Mouse (Mus musculus): ENCODE measurements around the gene Nhej1.
A peak's percentile ranks its signal among the peaks of the same experiment; 100 is the strongest.

DNA sequence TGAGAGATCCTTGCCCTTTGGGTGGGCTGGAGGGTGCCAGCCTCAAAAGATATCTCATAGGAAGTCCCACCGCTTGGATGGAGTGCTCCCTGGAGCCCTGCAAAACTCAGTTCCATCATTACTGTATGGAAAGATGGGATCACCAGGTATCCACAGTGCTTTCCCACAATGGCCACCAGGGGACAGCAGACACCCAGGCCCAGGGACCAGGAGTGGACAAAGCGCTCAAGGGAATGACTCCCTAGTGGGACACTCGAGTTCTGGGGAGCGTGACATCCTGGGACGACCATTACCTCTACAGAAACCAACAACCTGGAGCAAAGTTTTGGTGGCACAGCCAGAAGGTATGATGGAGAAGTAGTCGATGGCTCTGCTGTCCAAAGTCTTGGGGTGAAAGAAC lies 198.3 kb downstream of the Nhej1 start:
- TF ChIP-seq CTCF (IDR thresholded peaks at IDR 0.05; ENCODE audit: low read depth), result peak; percentile 98
- no peak for TF ChIP-seq EP300 (optimal IDR thresholded peaks at IDR 0.05)
